Mouse (Mus musculus) embryonic facial prominence, embryonic 14.5 days (tissue): Measurements from ENCODE around the gene Mrfap1. TPM values are rescaled to one million over a fixed set of nuclear protein-coding genes. Genes with fewer than 3 reads are reported as not detected.

Experiments used
- ATAC-seq: fragments of 200-750 bp; cut with Nextera tagmentation; 2 replicates; pipeline ENCODE4 v1.8.0; 2017; ENCODE audit warnings: low read depth, moderate number of reproducible peaks, moderate TSS enrichment
- DNase-seq: peaks from one replicate; pipeline ENCODE4 v3.0.0-alpha.2; 2015; ENCODE audit warnings: low spot score
- H3K27ac ChIP-seq: fragments of 300-500 bp; sonication (generic); replicated peaks from 2 replicates; pipeline ENCODE4 v1.5.1; 2014; ENCODE audit warnings: low read depth, mild to moderate bottlenecking, low read length, moderate library complexity
- H3K27me3 ChIP-seq: fragments of 300-500 bp; sonication (generic); replicated peaks from 2 replicates; pipeline ENCODE4 v1.6.1; 2014; ENCODE audit warnings: low read length; ENCODE audit not compliant: control insufficient read depth, insufficient read depth
- H3K36me3 ChIP-seq: fragments of 300-500 bp; sonication (generic); 2 replicates; pipeline ENCODE4 v1.6.1; 2014; ENCODE audit warnings: low read length, mixed read lengths; ENCODE audit not compliant: control insufficient read depth, insufficient read depth
- H3K4me1 ChIP-seq: fragments of 300-500 bp; sonication (generic); 2 replicates; pipeline ENCODE4 v1.6.1; 2014; ENCODE audit warnings: antibody characterized with exemption, low read length; ENCODE audit not compliant: control insufficient read depth, insufficient read depth
- H3K4me2 ChIP-seq: fragments of 300-500 bp; sonication (generic); 2 replicates; pipeline ENCODE4 v1.6.1; 2014; ENCODE audit warnings: low read depth, mild to moderate bottlenecking, low read length, moderate library complexity, mixed read lengths
- H3K4me3 ChIP-seq: fragments of 300-500 bp; sonication (generic); 2 replicates; pipeline ENCODE4 v1.5.1; 2014; ENCODE audit warnings: low read depth, mild to moderate bottlenecking, low read length
- H3K9ac ChIP-seq: fragments of 300-500 bp; sonication (generic); 2 replicates; pipeline ENCODE4 v1.6.1; 2014; ENCODE audit warnings: low read depth, mild to moderate bottlenecking, low read length, moderate library complexity, mixed read lengths
- H3K9me3 ChIP-seq: fragments of 300-500 bp; sonication (generic); 2 replicates; pipeline ENCODE4 v1.6.1; 2016; ENCODE audit warnings: low read length; ENCODE audit not compliant: control insufficient read depth
- WGBS: fragments of 180-500 bp; shearing (Covaris S2); extraction: QIAGEN DNeasy Blood & Tissue Kit; methylation state at CpG from one replicate; pipeline ENCODE4 v1.1.7; 2014; 5-methylcytosine and 5-hydroxymethylcytosine counted together
- polyA plus RNA-seq: library from polyadenylated mRNA; unstranded; fragments of >200 nt; fragmentation: Nextera tagmentation; extraction: Ambion mirVana; gene quantifications from 2 replicates; pipeline ENCODE4 v1.2.1, GENCODE M21; 2014

Mrfap1 gene
- polyA plus RNA-seq, 1 experiment from 2014 or later = 582 TPM

- H3K9ac ChIP-seq = peak within 1 kb of the TSS; percentile 64
- no peak within 1 kb of the TSS for H3K27ac ChIP-seq
- WGBS = 4% methylated on average over 32 of the region's 46 CpGs
- H3K4me1 ChIP-seq = no peaks in the 10 kb centered on the region; the same call in 1 of the 2 replicates
- peaks cover 3% of the 10 kb centered on the region; the same call in 1 of the 2 replicates for H3K36me3 ChIP-seq
- H3K9me3 ChIP-seq = no peaks in the 10 kb centered on the region
- peak within 1 kb of the TSS; percentile 69 for H3K4me2 ChIP-seq
- peak within 1 kb of the TSS; percentile 52 for H3K4me3 ChIP-seq
- DNase-seq (peak; percentile 81), ATAC-seq (peak; percentile 95)
- H3K27me3 ChIP-seq = no peaks in the 10 kb centered on the region
Observed at GRCm38 (mm10) chr5:36829913-36830879, 33.6 kb upstream of the Mrfap1 start, which contains the start of gene Man2b2. Gene Man2b2, minus strand, starts transcription at chr5:36830653.

- no peak overlapping the region for H3K4me2 ChIP-seq
Observed at GRCm38 (mm10) chr5:36829098-36829497, 32.5 kb upstream of the Mrfap1 start.

GRCm38 (mm10) chr5:36822907-36823306, 26.3 kb upstream of the Mrfap1 start:
- Histone ChIP-seq H3K4me3 (no peak overlapping the region), H3K4me1 (no peaks in the 10 kb centered on the region), H3K27me3 (no peaks in the 10 kb centered on the region), H3K36me3 (peaks cover 3% of the 10 kb centered on the region; the same call in 1 of the 2 replicates), H3K27ac (no peak overlapping the region), H3K9me3 (no peaks in the 10 kb centered on the region), H3K9ac (no peak overlapping the region), H3K4me2 (no peak overlapping the region)
- WGBS = 82% methylated on average over 4 of the region's 4 CpGs
- ATAC-seq (0 out of 2 replicates have a peak, but pooled peaks have one; percentile 7), DNase-seq (no peak)

More at GRCm38 (mm10) chr5:36829098-36829497, 32.5 kb upstream of the Mrfap1 start:
- Histone ChIP-seq H3K27ac (no peak overlapping the region), H3K27me3 (no peaks in the 10 kb centered on the region), H3K4me1 (no peaks in the 10 kb centered on the region; the same call in 1 of the 2 replicates), H3K9me3 (no peaks in the 10 kb centered on the region), H3K4me3 (no peak overlapping the region), H3K9ac (no peak overlapping the region), H3K36me3 (peaks cover 3% of the 10 kb centered on the region; the same call in 1 of the 2 replicates)
- 69% methylated on average over 4 of the region's 4 CpGs for whole genome bisulfite sequencing
- ATAC-seq (no peak), DNase-seq (no peak)

- no peak overlapping the region for H3K27ac ChIP-seq
- no peaks in the 10 kb centered on the region for H3K36me3 ChIP-seq
- 56% methylated on average over 6 of the region's 6 CpGs for WGBS
- no peaks in the 10 kb centered on the region for H3K27me3 ChIP-seq
- DNase-seq (peak; percentile 19), ATAC-seq (no peak)
- no peaks in the 10 kb centered on the region for H3K9me3 ChIP-seq
- no peak overlapping the region for H3K9ac ChIP-seq
- H3K4me1 ChIP-seq = no peaks in the 10 kb centered on the region
- H3K4me3 ChIP-seq = no peak overlapping the region
- H3K4me2 ChIP-seq = no peak overlapping the region
Observed at GRCm38 (mm10) chr5:36820142-36820541, 23.6 kb upstream of the Mrfap1 start.

- H3K4me1 ChIP-seq = no peaks in the 10 kb centered on the region
- no peak for ATAC-seq
- 73% methylated on average over 5 of the region's 5 CpGs for WGBS
- no peaks in the 10 kb centered on the region for H3K9me3 ChIP-seq
- H3K36me3 ChIP-seq = no peaks in the 10 kb centered on the region
- no peaks in the 10 kb centered on the region for H3K27me3 ChIP-seq
- H3K27ac ChIP-seq = no peak overlapping the region
- no peak overlapping the region for H3K9ac ChIP-seq
- H3K4me3 ChIP-seq = no peak overlapping the region
- H3K4me2 ChIP-seq = no peak overlapping the region
- no peak for DNase-seq
Observed at GRCm38 (mm10) chr5:36819742-36820141, 23.2 kb upstream of the Mrfap1 start.

- no peaks in the 10 kb centered on the region for H3K4me1 ChIP-seq
- no peak overlapping the region for H3K4me3 ChIP-seq
- H3K4me2 ChIP-seq = no peak overlapping the region
- WGBS = 64% methylated on average over 3 of the region's 3 CpGs
- H3K9me3 ChIP-seq = no peaks in the 10 kb centered on the region
- ATAC-seq (no peak), DNase-seq (no peak)
- H3K27ac ChIP-seq = no peak overlapping the region
- no peaks in the 10 kb centered on the region for H3K27me3 ChIP-seq
- H3K9ac ChIP-seq = no peak overlapping the region
- H3K36me3 ChIP-seq = no peaks in the 10 kb centered on the region
Observed at GRCm38 (mm10) chr5:36817738-36818137, 21.2 kb upstream of the Mrfap1 start.

GRCm38 (mm10) chr5:36814554-36814953, 18.0 kb upstream of the Mrfap1 start:
- H3K27ac ChIP-seq = no peak overlapping the region
- H3K4me3 ChIP-seq = no peak overlapping the region
- no peak overlapping the region for H3K4me2 ChIP-seq
- no peaks in the 10 kb centered on the region for H3K36me3 ChIP-seq
- H3K9ac ChIP-seq = no peak overlapping the region
- H3K4me1 ChIP-seq = no peaks in the 10 kb centered on the region
- DNase-seq (peak; percentile 10), ATAC-seq (no peak)
- 70% methylated on average over 6 of the region's 6 CpGs for WGBS
- no peaks in the 10 kb centered on the region for H3K9me3 ChIP-seq
- no peaks in the 10 kb centered on the region for H3K27me3 ChIP-seq

GRCm38 (mm10) chr5:36811413-36811812, 14.8 kb upstream of the Mrfap1 start:
- Histone ChIP-seq H3K9me3 (no peaks in the 10 kb centered on the region), H3K27ac (no peak overlapping the region), H3K4me2 (no peak overlapping the region), H3K27me3 (no peaks in the 10 kb centered on the region), H3K4me1 (no peaks in the 10 kb centered on the region), H3K9ac (no peak overlapping the region), H3K4me3 (no peak overlapping the region), H3K36me3 (no peaks in the 10 kb centered on the region)
- ATAC-seq = peak; percentile 38; the same call in 1 of the 2 replicates
- WGBS = 28% methylated on average over 3 of the region's 3 CpGs
- peak; percentile 62 for DNase-seq
